Mouse (Mus musculus) testis, adult 2 months (tissue): ENCODE data around the gene Bet1. TPM values are rescaled to one million over a fixed set of nuclear protein-coding genes. Genes with fewer than 3 reads are reported as not detected.

Experiments
- H3K27ac ChIP-seq: fragments of 200-500 bp; 2 replicates; pipeline ENCODE4 v1.5.1; 2012; ENCODE audit warnings: low read depth, low read length; ENCODE audit not compliant: control insufficient read depth, insufficient read depth
- H3K27me3 ChIP-seq: fragments of 200-500 bp; 2 replicates; pipeline ENCODE4 v1.6.1; 2012; ENCODE audit warnings: mild to moderate bottlenecking, low read length, moderate library complexity; ENCODE audit not compliant: control insufficient read depth, insufficient read depth
- H3K36me3 ChIP-seq: fragments of 200-500 bp; 2 replicates; pipeline ENCODE4 v1.6.1; 2012; ENCODE audit warnings: mild to moderate bottlenecking, low read length; ENCODE audit not compliant: control insufficient read depth, insufficient read depth
- H3K4me1 ChIP-seq: fragments of 200-500 bp; 2 replicates; pipeline ENCODE4 v1.6.1; 2012; ENCODE audit warnings: low read length; ENCODE audit not compliant: control insufficient read depth, insufficient read depth
- H3K4me3 ChIP-seq: fragments of 200-500 bp; 2 replicates; pipeline ENCODE4 v1.5.1; 2012; ENCODE audit warnings: low read depth, mild to moderate bottlenecking, low read length, moderate library complexity, mixed read lengths; ENCODE audit not compliant: control insufficient read depth
- CTCF ChIP-seq: fragments of 200-500 bp; IDR thresholded peaks from 2 replicates; pipeline ENCODE4 v1.5.1; 2012; ENCODE audit warnings: low read depth, mild to moderate bottlenecking, inconsistent platforms, low read length, moderate library complexity; ENCODE audit not compliant: control insufficient read depth, insufficient read depth, insufficient replicate concordance
- POLR2A ChIP-seq: fragments of 200-500 bp; IDR thresholded peaks from 2 replicates; pipeline ENCODE4 v1.6.1; 2012; ENCODE audit warnings: low read depth, mild to moderate bottlenecking, inconsistent platforms, low read length, moderate library complexity; ENCODE audit not compliant: control insufficient read depth
- polyA plus RNA-seq: library from polyadenylated mRNA; depleted of rRNA; stranded (reverse); fragments of >200 nt; gene quantifications from 2 replicates; pipeline ENCODE4 v1.2.3, GENCODE M21; 2012; rRNA removed

The Bet1 gene
- polyA plus RNA-seq, 1 experiment = 36.2 TPM

GRCm38 (mm10) chr6:4052843-4053242 is 33.9 kb downstream of the Bet1 start:
- Histone ChIP-seq H3K27ac (no peak overlapping the region), H3K4me1 (no peaks in the 10 kb centered on the region), H3K4me3 (no peak overlapping the region), H3K27me3 (no peaks in the 10 kb centered on the region), H3K36me3 (no peaks in the 10 kb centered on the region)
- TF ChIP-seq POLR2A = no peak
- no peak for TF ChIP-seq CTCF

DNA sequence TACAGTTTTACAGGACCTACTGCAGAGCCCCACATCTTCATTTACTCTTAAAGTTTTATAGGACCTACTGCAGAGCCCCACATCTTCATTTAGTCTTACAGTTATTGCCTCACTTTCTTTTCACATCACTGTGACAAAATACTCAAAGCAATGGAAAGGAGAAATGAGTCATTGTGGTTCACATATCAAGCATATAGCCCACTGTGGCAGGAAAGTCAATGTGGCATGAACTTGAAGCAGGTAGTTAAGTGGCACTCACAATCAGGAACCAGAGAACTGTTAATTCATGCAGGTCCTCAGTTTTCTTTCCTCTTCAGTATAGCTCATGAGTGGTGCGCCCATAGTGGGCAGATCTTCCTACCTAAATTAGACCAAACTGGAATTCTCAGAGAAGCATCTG is 39.6 kb downstream of the Bet1 start:
- no peak overlapping the region for H3K27ac ChIP-seq
- no peak overlapping the region for H3K4me3 ChIP-seq
- TF ChIP-seq CTCF (no peak), POLR2A (no peak)
- H3K27me3 ChIP-seq = no peaks in the 10 kb centered on the region
- no peaks in the 10 kb centered on the region for H3K36me3 ChIP-seq
- no peaks in the 10 kb centered on the region for H3K4me1 ChIP-seq

DNA sequence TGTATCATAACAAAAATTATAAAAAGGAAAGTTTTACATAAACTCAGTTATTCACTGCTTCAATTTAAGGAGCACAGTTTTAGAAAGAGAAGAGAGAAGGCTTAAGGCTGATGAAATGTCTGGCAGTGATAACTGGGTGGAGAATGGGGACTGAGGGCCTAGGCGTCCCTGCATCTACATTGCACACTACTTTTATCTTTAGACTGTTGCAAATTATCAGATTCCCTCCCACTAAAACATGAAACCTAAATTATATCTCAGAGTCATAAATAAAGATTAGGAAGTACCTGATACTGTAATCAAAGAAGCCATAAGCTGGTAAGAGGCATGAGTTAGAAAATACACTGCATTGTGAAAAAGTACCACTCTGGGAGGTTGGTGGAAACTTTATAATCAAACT is 45.0 kb downstream of the Bet1 start:
- Histone ChIP-seq H3K27ac (no peak overlapping the region), H3K27me3 (no peaks in the 10 kb centered on the region), H3K4me3 (no peak overlapping the region), H3K36me3 (no peaks in the 10 kb centered on the region), H3K4me1 (no peaks in the 10 kb centered on the region)
- TF ChIP-seq POLR2A = no peak
- no peak for TF ChIP-seq CTCF

DNA sequence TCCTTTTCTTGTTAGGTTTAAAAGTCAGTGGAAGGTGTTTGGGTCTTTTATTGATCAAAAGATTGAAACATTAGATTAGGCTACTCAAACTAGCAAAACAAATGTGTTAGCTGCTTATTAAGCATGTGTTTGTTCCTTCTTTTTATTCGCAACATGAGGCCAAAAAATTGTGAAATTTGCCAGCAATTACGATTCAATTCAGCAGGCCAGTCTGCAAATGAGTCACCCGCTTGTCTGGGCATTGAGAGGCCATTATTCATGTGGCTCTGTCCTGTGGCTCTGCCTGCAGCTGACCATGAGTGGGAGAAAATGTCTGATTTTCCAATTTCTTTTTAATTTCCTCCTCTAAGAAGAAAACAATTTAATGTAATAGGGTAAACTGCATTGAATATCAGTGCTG is 55.8 kb downstream of the Bet1 start:
- no peaks in the 10 kb centered on the region for H3K4me1 ChIP-seq
- H3K27ac ChIP-seq = no peak overlapping the region
- H3K27me3 ChIP-seq = no peaks in the 10 kb centered on the region
- TF ChIP-seq POLR2A (no peak), CTCF (no peak)
- no peaks in the 10 kb centered on the region for H3K36me3 ChIP-seq
- no peak overlapping the region for H3K4me3 ChIP-seq

Other genes with a start within 250 kb of the Bet1 start
- gene Tfpi2, start 98.1 kb downstream of the Bet1 start, polyA plus RNA-seq = 0.12 TPM in 1 of 2 replicates, not detected in the other
- not detected in 2 replicates for gene Gngt1, start 93.2 kb downstream of the Bet1 start, polyA plus RNA-seq
- 0.11 and 0.70 TPM in 2 replicates for gene Gng11, start 83.1 kb downstream of the Bet1 start, polyA plus RNA-seq